ENCODE assay signal across 12 mouse cellular contexts in genomic region chr1:178988176-178988575, GRCm38 (mm10).
"Had no signal": no experiment of that assay in that cellular context is flagged by ENCODE, and none has a peak within 500 bp of the region (broad histone marks: within the 10 kb centered on the region; RNA-seq: fewer than 3 reads in every experiment).

No protein-coding gene starts in this region.

- H3K27ac ChIP-seq: limb, embryonic 12.5 days; lung, embryonic 15.5 days; macrophage; midbrain, embryonic 12.5 days had no signal

- H3K4me1 ChIP-seq: megakaryocyte, embryonic 14.5 days had no signal

- ATAC-seq: inflammation-experienced regulatory T-cells, adult 6 months; intestine, postnatal 0 days had no signal

- H3K27me3 ChIP-seq: limb, embryonic 12.5 days; lung, embryonic 15.5 days; megakaryocyte, embryonic 14.5 days; midbrain, embryonic 12.5 days had no signal

- H3K4me2 ChIP-seq: limb, embryonic 12.5 days; lung, embryonic 15.5 days; midbrain, embryonic 12.5 days had no signal

- H3K4me3 ChIP-seq: limb, embryonic 12.5 days; lung, embryonic 15.5 days; megakaryocyte, embryonic 14.5 days; midbrain, embryonic 12.5 days had no signal

- H3K9ac ChIP-seq: limb, embryonic 12.5 days; lung, embryonic 15.5 days; midbrain, embryonic 12.5 days had no signal

- H3K9me3 ChIP-seq: limb, embryonic 12.5 days; lung, embryonic 15.5 days; midbrain, embryonic 12.5 days had no signal

- H3K36me3 ChIP-seq: limb, embryonic 12.5 days; lung, embryonic 15.5 days; midbrain, embryonic 12.5 days had no signal

- DNase-seq: layer of hippocampus, postnatal 36 days; liver; lung, postnatal 14 days; right cerebral cortex, postnatal 14 days; thymus, postnatal 4 days had no signal
